Mouse (Mus musculus) hindbrain, embryonic 12.5 days (tissue): ENCODE results near the gene Col4a5. TPM values are rescaled to one million over a fixed set of nuclear protein-coding genes. Genes with fewer than 3 reads are reported as not detected.
A peak's percentile ranks its signal among the peaks of the same experiment; 100 is the strongest.

Source experiments
- ATAC-seq: fragments of 200-750 bp; cut with Nextera tagmentation; 2 replicates; pipeline ENCODE4 v1.8.0; 2017; ENCODE audit warnings: moderate TSS enrichment; ENCODE audit not compliant: low FRiP score
- H3K27ac ChIP-seq: fragments of 300-500 bp; sonication (generic); 2 replicates; pipeline ENCODE4 v1.5.1; 2016; ENCODE audit warnings: mild to moderate bottlenecking
- H3K27me3 ChIP-seq: fragments of 300-500 bp; sonication (generic); 2 replicates; pipeline ENCODE4 v1.6.1; 2016; ENCODE audit warnings: mild to moderate bottlenecking
- H3K36me3 ChIP-seq: fragments of 300-500 bp; sonication (generic); 2 replicates; pipeline ENCODE4 v1.6.1; 2016; ENCODE audit warnings: mild to moderate bottlenecking
- H3K4me1 ChIP-seq: fragments of 300-500 bp; sonication (generic); 2 replicates; pipeline ENCODE4 v1.6.1; 2016
- H3K4me2 ChIP-seq: fragments of 300-500 bp; sonication (generic); replicated peaks from 2 replicates; pipeline ENCODE4 v1.6.1; 2016; ENCODE audit warnings: mild to moderate bottlenecking
- H3K4me3 ChIP-seq: fragments of 300-500 bp; sonication (generic); 2 replicates; pipeline ENCODE4 v1.5.1; 2016; ENCODE audit warnings: mild to moderate bottlenecking
- H3K9ac ChIP-seq: fragments of 300-500 bp; sonication (generic); 2 replicates; pipeline ENCODE4 v1.6.1; 2016; ENCODE audit warnings: mild to moderate bottlenecking, moderate library complexity
- H3K9me3 ChIP-seq: fragments of 300-500 bp; sonication (generic); replicated peaks from 2 replicates; pipeline ENCODE4 v1.6.1; 2016; ENCODE audit warnings: mild to moderate bottlenecking
- WGBS: fragments of 180-500 bp; shearing (Covaris S2); methylation state at CpG from one replicate; pipeline ENCODE4 v1.1.7; 2016; 5-methylcytosine and 5-hydroxymethylcytosine counted together
- polyA plus RNA-seq: library from polyadenylated mRNA; unstranded; fragments of >200 nt; fragmentation: Nextera tagmentation; extraction: Ambion mirVana; gene quantifications from 2 replicates; pipeline ENCODE4 v1.2.1, GENCODE M21; 2016

Gene Col4a5
- 20.7 and 21.0 TPM in 2 replicates for polyA plus RNA-seq

- peak; percentile 89; the same call in 1 of the 2 replicates for ATAC-seq
- Histone ChIP-seq H3K4me2 (peak within 1 kb of the TSS; percentile 56), H3K27me3 (peaks cover 23% of the 10 kb centered on the region), H3K36me3 (no peaks in the 10 kb centered on the region), H3K9ac (peak within 1 kb of the TSS; percentile 57), H3K27ac (no peak within 1 kb of the TSS), H3K4me3 (peak within 1 kb of the TSS; percentile 41), H3K4me1 (no peaks in the 10 kb centered on the region), H3K9me3 (no peaks in the 10 kb centered on the region)
- 14% methylated on average over 12 of the region's 13 CpGs for WGBS
Measured at GRCm38 (mm10) chrX:141475110-141475509, at the start of gene Col4a5. TSS of gene Col4a5 (plus strand) at chrX:141475385.

GRCm38 (mm10) chrX:141436780-141437179 lies 38.4 kb upstream of the Col4a5 start:
- Histone ChIP-seq H3K9ac (no peak overlapping the region), H3K27ac (no peak overlapping the region), H3K4me3 (no peak overlapping the region), H3K27me3 (peaks cover 15% of the 10 kb centered on the region; the same call in 1 of the 2 replicates), H3K9me3 (no peaks in the 10 kb centered on the region), H3K4me1 (no peaks in the 10 kb centered on the region), H3K36me3 (no peaks in the 10 kb centered on the region), H3K4me2 (no peak overlapping the region)
- WGBS = 87% methylated on average over 6 of the region's 6 CpGs
- ATAC-seq = no peak

GRCm38 (mm10) chrX:141439423-141439822 lies 35.8 kb upstream of the Col4a5 start:
- H3K4me3 ChIP-seq = no peak overlapping the region
- H3K4me1 ChIP-seq = no peaks in the 10 kb centered on the region
- no peak overlapping the region for H3K27ac ChIP-seq
- H3K36me3 ChIP-seq = no peaks in the 10 kb centered on the region
- no peak overlapping the region for H3K9ac ChIP-seq
- WGBS = 76% methylated on average over 2 of the region's 2 CpGs
- 0 out of 2 replicates have a peak, but pooled peaks cover 15% of the 10 kb centered on the region for H3K27me3 ChIP-seq
- H3K9me3 ChIP-seq = no peaks in the 10 kb centered on the region
- ATAC-seq = no peak
- H3K4me2 ChIP-seq = no peak overlapping the region

DNA sequence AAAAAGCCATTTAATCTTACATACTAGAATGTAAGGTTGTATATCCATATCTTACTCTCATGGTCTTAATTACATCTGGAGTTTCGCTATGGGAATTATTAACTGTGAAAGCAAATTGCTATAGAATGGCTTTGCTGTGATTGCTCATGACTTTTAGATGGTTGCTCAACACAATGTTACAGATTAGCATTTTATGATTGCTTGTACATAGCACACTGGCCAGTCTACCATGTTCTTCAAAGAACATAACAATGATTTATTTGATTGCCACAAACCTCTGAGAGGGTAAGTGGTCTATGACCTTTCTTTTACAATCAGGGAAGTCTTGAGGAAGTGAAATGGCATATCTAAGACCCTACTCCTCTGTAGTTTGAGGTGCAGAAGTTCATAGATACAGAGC lies 27.2 kb upstream of the Col4a5 start:
- no peaks in the 10 kb centered on the region for H3K4me1 ChIP-seq
- H3K27me3 ChIP-seq = peaks cover 13% of the 10 kb centered on the region; the same call in 1 of the 2 replicates
- no peaks in the 10 kb centered on the region for H3K36me3 ChIP-seq
- no peak overlapping the region for H3K4me2 ChIP-seq
- WGBS = 79% methylated on average over 1 of the region's 1 CpGs
- no peaks in the 10 kb centered on the region for H3K9me3 ChIP-seq
- ATAC-seq = no peak
- no peak overlapping the region for H3K9ac ChIP-seq
- H3K4me3 ChIP-seq = no peak overlapping the region
- H3K27ac ChIP-seq = no peak overlapping the region

- H3K9ac ChIP-seq = peak within 1 kb of the TSS; percentile 35
- no peak within 1 kb of the TSS for H3K27ac ChIP-seq
Measured at GRCm38 (mm10) chrX:141473470-141474302, 1.5 kb upstream of the Col4a5 start, which contains the start of gene Col4a6. TSS of gene Col4a6 (minus strand) at chrX:141474076.

GRCm38 (mm10) chrX:141475566-141476327 lies 562 bp downstream of the Col4a5 start:
- H3K9ac ChIP-seq = peak overlapping the region; percentile 57
- H3K4me2 ChIP-seq = peak overlapping the region; percentile 56
- ATAC-seq = peak; percentile 80; the same call in 1 of the 2 replicates
- no peaks in the 10 kb centered on the region for H3K9me3 ChIP-seq
- H3K4me3 ChIP-seq = peak overlapping the region; percentile 41
- no peaks in the 10 kb centered on the region for H3K36me3 ChIP-seq
- peaks cover 23% of the 10 kb centered on the region for H3K27me3 ChIP-seq
- 13% methylated on average over 14 of the region's 14 CpGs for WGBS
- no peak overlapping the region for H3K27ac ChIP-seq
- H3K4me1 ChIP-seq = no peaks in the 10 kb centered on the region

More at GRCm38 (mm10) chrX:141473470-141474302, 1.5 kb upstream of the Col4a5 start, which contains the start of gene Col4a6:
- Histone ChIP-seq H3K9me3 (no peaks in the 10 kb centered on the region), H3K4me2 (peak within 1 kb of the TSS; percentile 56), H3K4me1 (no peaks in the 10 kb centered on the region), H3K4me3 (peak within 1 kb of the TSS; percentile 41), H3K36me3 (no peaks in the 10 kb centered on the region), H3K27me3 (peaks cover 23% of the 10 kb centered on the region)
- peak; percentile 74; the same call in 1 of the 2 replicates for ATAC-seq
- 22% methylated on average over 16 of the region's 16 CpGs for WGBS

GRCm38 (mm10) chrX:141494545-141494944 lies 19.4 kb downstream of the Col4a5 start:
- no peaks in the 10 kb centered on the region for H3K4me1 ChIP-seq
- no peak overlapping the region for H3K4me3 ChIP-seq
- H3K36me3 ChIP-seq = no peaks in the 10 kb centered on the region
- no peak for ATAC-seq
- no peaks in the 10 kb centered on the region for H3K9me3 ChIP-seq
- H3K27me3 ChIP-seq = peaks cover 4% of the 10 kb centered on the region; the same call in 1 of the 2 replicates
- H3K9ac ChIP-seq = no peak overlapping the region
- H3K27ac ChIP-seq = no peak overlapping the region
- no peak overlapping the region for H3K4me2 ChIP-seq
- WGBS = 66% methylated on average over 4 of the region's 4 CpGs

- Histone ChIP-seq H3K9me3 (no peaks in the 10 kb centered on the region), H3K36me3 (no peaks in the 10 kb centered on the region), H3K27ac (no peak overlapping the region), H3K4me1 (no peaks in the 10 kb centered on the region), H3K4me3 (no peak overlapping the region), H3K4me2 (no peak overlapping the region), H3K9ac (no peak overlapping the region), H3K27me3 (no peaks in the 10 kb centered on the region)
- no peak for ATAC-seq
- 97% methylated on average over 1 of the region's 1 CpGs for WGBS
Measured at GRCm38 (mm10) chrX:141503125-141503524, 27.9 kb downstream of the Col4a5 start.

DNA sequence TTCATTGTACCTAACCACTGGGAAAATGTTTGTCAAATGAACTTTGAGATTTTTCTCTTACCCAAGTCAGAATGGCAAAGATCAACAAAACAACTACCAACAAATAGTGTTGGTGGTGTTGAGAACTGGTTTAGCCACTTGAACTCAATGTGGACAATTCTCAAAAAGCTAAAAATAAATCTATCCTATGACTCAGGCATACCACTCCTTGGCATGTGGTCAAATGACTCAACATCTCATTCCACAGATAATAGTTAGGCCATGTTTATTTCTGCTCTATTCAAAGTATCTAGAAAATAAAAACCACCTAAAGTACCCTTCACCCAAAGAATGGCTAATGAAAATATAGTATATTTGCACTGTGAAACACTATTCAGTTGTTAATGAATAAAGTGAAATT lies 58.3 kb downstream of the Col4a5 start:
- no peaks in the 10 kb centered on the region for H3K36me3 ChIP-seq
- H3K4me2 ChIP-seq = no peak overlapping the region
- H3K27ac ChIP-seq = no peak overlapping the region
- H3K4me3 ChIP-seq = no peak overlapping the region
- H3K4me1 ChIP-seq = no peaks in the 10 kb centered on the region
- no peak overlapping the region for H3K9ac ChIP-seq
- no peaks in the 10 kb centered on the region for H3K9me3 ChIP-seq
- no peak for ATAC-seq
- no peaks in the 10 kb centered on the region for H3K27me3 ChIP-seq

DNA sequence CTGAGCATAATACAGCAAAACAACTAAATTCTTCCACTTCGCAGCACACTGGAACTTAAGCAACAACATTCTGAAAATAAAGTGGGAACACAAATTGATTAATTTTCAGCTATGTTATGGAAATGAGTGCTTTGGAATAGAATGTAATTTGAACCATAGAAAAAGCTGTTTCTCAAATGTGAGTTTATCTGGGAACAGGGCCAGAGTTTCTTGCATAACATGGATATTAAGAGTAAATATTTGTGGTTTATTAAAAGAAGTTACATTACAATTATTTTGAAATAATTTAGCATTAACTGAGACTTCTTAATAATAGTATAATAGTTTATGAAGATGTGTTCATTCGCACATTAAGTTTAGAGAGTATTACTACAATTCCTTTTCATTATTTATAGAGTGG lies 72.3 kb downstream of the Col4a5 start:
- no peaks in the 10 kb centered on the region for H3K36me3 ChIP-seq
- H3K27me3 ChIP-seq = no peaks in the 10 kb centered on the region; the same call in 1 of the 2 replicates
- no peaks in the 10 kb centered on the region for H3K4me1 ChIP-seq
- H3K9me3 ChIP-seq = no peaks in the 10 kb centered on the region
- ATAC-seq = no peak
- no peak overlapping the region for H3K27ac ChIP-seq
- WGBS = 86% methylated on average over 2 of the region's 2 CpGs
- H3K4me3 ChIP-seq = no peak overlapping the region
- no peak overlapping the region for H3K9ac ChIP-seq
- no peak overlapping the region for H3K4me2 ChIP-seq

GRCm38 (mm10) chrX:141590242-141590641 lies 115.1 kb downstream of the Col4a5 start:
- 41% methylated on average over 3 of the region's 3 CpGs for WGBS
- Histone ChIP-seq H3K27ac (no peak overlapping the region), H3K9me3 (no peaks in the 10 kb centered on the region), H3K36me3 (no peaks in the 10 kb centered on the region), H3K27me3 (peaks cover 3% of the 10 kb centered on the region; the same call in 1 of the 2 replicates), H3K4me1 (no peaks in the 10 kb centered on the region), H3K4me2 (no peak overlapping the region), H3K9ac (no peak overlapping the region), H3K4me3 (no peak overlapping the region)
- ATAC-seq = no peak

- H3K9me3 ChIP-seq = no peaks in the 10 kb centered on the region
- WGBS = 18% methylated on average over 33 of the region's 33 CpGs
- no peak overlapping the region for H3K27ac ChIP-seq
- H3K9ac ChIP-seq = no peak overlapping the region
- ATAC-seq = no peak
- H3K27me3 ChIP-seq = peaks cover 68% of the 10 kb centered on the region
- H3K4me3 ChIP-seq = peak overlapping the region; percentile 32
- no peaks in the 10 kb centered on the region for H3K36me3 ChIP-seq
- H3K4me2 ChIP-seq = peak overlapping the region; percentile 55
- no peaks in the 10 kb centered on the region for H3K4me1 ChIP-seq
Measured at GRCm38 (mm10) chrX:141721725-141722124, 246.5 kb downstream of the Col4a5 start.
